Mouse (Mus musculus) limb, embryonic 11.5 days (tissue): ENCODE data around the gene C330021F23Rik. TPM values are rescaled to one million over a fixed set of nuclear protein-coding genes. Genes with fewer than 3 reads are reported as not detected.

ENCODE experiments used
- ATAC-seq: fragments of 200-750 bp; cut with Nextera tagmentation; 2 replicates; pipeline ENCODE4 v1.8.0; 2017; ENCODE audit warnings: low read depth; ENCODE audit not compliant: insufficient number of reproducible peaks, low FRiP score, low TSS enrichment
- DNase-seq: peaks from one replicate; pipeline ENCODE4 v3.0.0-alpha.2; 2015; ENCODE audit warnings: low spot score
- H3K27ac ChIP-seq: fragments of 300-500 bp; sonication (generic); replicated peaks from 2 replicates; pipeline ENCODE4 v1.5.1; 2014; ENCODE audit warnings: low read depth, mild to moderate bottlenecking, low read length
- H3K27me3 ChIP-seq: fragments of 300-500 bp; sonication (generic); 2 replicates; pipeline ENCODE4 v1.6.1; 2014; ENCODE audit warnings: mild to moderate bottlenecking, low read length, mixed read lengths; ENCODE audit not compliant: control insufficient read depth, insufficient read depth
- H3K36me3 ChIP-seq: fragments of 300-500 bp; sonication (generic); 2 replicates; pipeline ENCODE4 v1.6.1; 2014; ENCODE audit warnings: mild to moderate bottlenecking, low read length, moderate library complexity, mixed read lengths; ENCODE audit not compliant: control insufficient read depth, insufficient read depth
- H3K4me1 ChIP-seq: fragments of 300-500 bp; sonication (generic); 2 replicates; pipeline ENCODE4 v1.6.1; 2014; ENCODE audit warnings: low read length, mixed read lengths; ENCODE audit not compliant: control insufficient read depth, insufficient read depth
- H3K4me2 ChIP-seq: fragments of 300-500 bp; sonication (generic); 2 replicates; pipeline ENCODE4 v1.6.1; 2014; ENCODE audit warnings: low read depth, mild to moderate bottlenecking, moderate library complexity; ENCODE audit not compliant: severe bottlenecking
- H3K4me3 ChIP-seq: fragments of 300-500 bp; sonication (generic); 2 replicates; pipeline ENCODE4 v1.5.1; 2014; ENCODE audit warnings: low read depth, low read length
- H3K9ac ChIP-seq: fragments of 300-500 bp; sonication (generic); 2 replicates; pipeline ENCODE4 v1.6.1; 2014; ENCODE audit warnings: mild to moderate bottlenecking, low read length
- H3K9me3 ChIP-seq: fragments of 300-500 bp; sonication (generic); 2 replicates; pipeline ENCODE4 v1.6.1; 2016; ENCODE audit warnings: low read length; ENCODE audit not compliant: control insufficient read depth
- WGBS: fragments of 180-500 bp; shearing (Covaris S2); extraction: QIAGEN DNeasy Blood & Tissue Kit; methylation state at CpG from one replicate; pipeline ENCODE4 v1.1.7; 2014; 5-methylcytosine and 5-hydroxymethylcytosine counted together
- polyA plus RNA-seq: library from polyadenylated mRNA; unstranded; fragments of >200 nt; fragmentation: Nextera tagmentation; extraction: Ambion mirVana; gene quantifications from 2 replicates; pipeline ENCODE4 v1.2.1, GENCODE M21; 2014

C330021F23Rik gene
- polyA plus RNA-seq, 1 experiment from 2014 or later = 3.9 TPM

GRCm38 (mm10) chr8:3598054-3598453 is 30.3 kb downstream of the C330021F23Rik start:
- Histone ChIP-seq H3K36me3 (no peaks in the 10 kb centered on the region; the same call in 1 of the 2 replicates), H3K4me1 (no peaks in the 10 kb centered on the region), H3K27ac (no peak overlapping the region), H3K9me3 (no peaks in the 10 kb centered on the region), H3K9ac (no peak overlapping the region), H3K27me3 (no peaks in the 10 kb centered on the region), H3K4me2 (no peak overlapping the region), H3K4me3 (no peak overlapping the region)
- no peak for ATAC-seq
- WGBS = 74% methylated on average over 3 of the region's 3 CpGs
- DNase-seq = no peak

- no peaks in the 10 kb centered on the region for H3K9me3 ChIP-seq
- no peaks in the 10 kb centered on the region for H3K4me1 ChIP-seq
- H3K4me2 ChIP-seq = no peak overlapping the region
- 80% methylated on average over 1 of the region's 1 CpGs for WGBS
- ATAC-seq (no peak), DNase-seq (no peak)
- H3K4me3 ChIP-seq = no peak overlapping the region
- no peak overlapping the region for H3K27ac ChIP-seq
- no peaks in the 10 kb centered on the region; the same call in 1 of the 2 replicates for H3K36me3 ChIP-seq
- H3K9ac ChIP-seq = no peak overlapping the region
- no peaks in the 10 kb centered on the region for H3K27me3 ChIP-seq
These were observed 31.4 kb downstream of the C330021F23Rik start for GRCm38 (mm10) chr8:3599219-3599618.

GRCm38 (mm10) chr8:3600401-3600800 is 32.6 kb downstream of the C330021F23Rik start:
- no peak overlapping the region for H3K9ac ChIP-seq
- WGBS = 87% methylated on average over 6 of the region's 6 CpGs
- no peak overlapping the region for H3K27ac ChIP-seq
- H3K9me3 ChIP-seq = no peaks in the 10 kb centered on the region
- H3K4me3 ChIP-seq = no peak overlapping the region
- ATAC-seq (no peak), DNase-seq (no peak)
- H3K4me1 ChIP-seq = no peaks in the 10 kb centered on the region
- peaks cover 2% of the 10 kb centered on the region; the same call in 1 of the 2 replicates for H3K36me3 ChIP-seq
- H3K4me2 ChIP-seq = no peak overlapping the region
- H3K27me3 ChIP-seq = no peaks in the 10 kb centered on the region

- Histone ChIP-seq H3K27me3 (no peaks in the 10 kb centered on the region), H3K4me2 (no peak overlapping the region), H3K9ac (no peak overlapping the region), H3K36me3 (peaks cover 4% of the 10 kb centered on the region; the same call in 1 of the 2 replicates), H3K4me3 (no peak overlapping the region), H3K9me3 (no peaks in the 10 kb centered on the region), H3K4me1 (no peaks in the 10 kb centered on the region), H3K27ac (no peak overlapping the region)
- ATAC-seq (no peak), DNase-seq (no peak)
- 81% methylated on average over 13 of the region's 13 CpGs for WGBS
These were observed 35.6 kb downstream of the C330021F23Rik start for GRCm38 (mm10) chr8:3603439-3603838.

GRCm38 (mm10) chr8:3606593-3606992 is 38.8 kb downstream of the C330021F23Rik start:
- Histone ChIP-seq H3K9ac (no peak overlapping the region), H3K9me3 (no peaks in the 10 kb centered on the region), H3K4me3 (no peak overlapping the region), H3K4me1 (no peaks in the 10 kb centered on the region), H3K27ac (no peak overlapping the region), H3K27me3 (no peaks in the 10 kb centered on the region), H3K36me3 (peaks cover 21% of the 10 kb centered on the region), H3K4me2 (no peak overlapping the region)
- no peak for DNase-seq
- no peak for ATAC-seq
- 89% methylated on average over 16 of the region's 16 CpGs for WGBS

- no peak for DNase-seq
- Histone ChIP-seq H3K27ac (no peak overlapping the region), H3K27me3 (no peaks in the 10 kb centered on the region), H3K9me3 (no peaks in the 10 kb centered on the region), H3K4me3 (no peak overlapping the region), H3K36me3 (peaks cover 25% of the 10 kb centered on the region), H3K4me2 (no peak overlapping the region), H3K4me1 (no peaks in the 10 kb centered on the region), H3K9ac (no peak overlapping the region)
- ATAC-seq = no peak
- 93% methylated on average over 7 of the region's 7 CpGs for WGBS
These were observed 40.0 kb downstream of the C330021F23Rik start for GRCm38 (mm10) chr8:3607822-3608221.

GRCm38 (mm10) chr8:3609046-3609815 is 41.4 kb downstream of the C330021F23Rik start:
- no peak overlapping the region for H3K27ac ChIP-seq

GRCm38 (mm10) chr8:3609816-3610150 is 42.0 kb downstream of the C330021F23Rik start:
- DNase-seq (no peak), ATAC-seq (no peak)
- H3K27ac ChIP-seq = no peak overlapping the region
- no peak overlapping the region for H3K9ac ChIP-seq
- no peaks in the 10 kb centered on the region for H3K4me1 ChIP-seq
- no peaks in the 10 kb centered on the region for H3K27me3 ChIP-seq
- H3K4me2 ChIP-seq = no peak overlapping the region
- H3K36me3 ChIP-seq = peaks cover 33% of the 10 kb centered on the region
- H3K9me3 ChIP-seq = no peaks in the 10 kb centered on the region
- no peak overlapping the region for H3K4me3 ChIP-seq
- WGBS = 73% methylated on average over 6 of the region's 6 CpGs

More at GRCm38 (mm10) chr8:3609046-3609815, 41.4 kb downstream of the C330021F23Rik start:
- Histone ChIP-seq H3K4me1 (no peaks in the 10 kb centered on the region), H3K9ac (no peak overlapping the region), H3K4me3 (no peak overlapping the region), H3K27me3 (no peaks in the 10 kb centered on the region), H3K9me3 (no peaks in the 10 kb centered on the region), H3K36me3 (peaks cover 33% of the 10 kb centered on the region), H3K4me2 (no peak overlapping the region)
- WGBS = 84% methylated on average over 12 of the region's 12 CpGs
- no peak for ATAC-seq
- DNase-seq = no peak
